Mouse (Mus musculus) midbrain, postnatal 0 days (tissue): Measurements from ENCODE around the gene Trim71. TPM values are rescaled to one million over a fixed set of nuclear protein-coding genes. Genes with fewer than 3 reads are reported as not detected.

ENCODE experiments used
- ATAC-seq: fragments of 200-750 bp; cut with Nextera tagmentation; 2 replicates; pipeline ENCODE4 v1.8.0; 2017; ENCODE audit warnings: moderate number of reproducible peaks, mild to moderate bottlenecking, moderate TSS enrichment, moderate library complexity; ENCODE audit not compliant: low FRiP score
- DNase-seq: peaks from one replicate; pipeline ENCODE4 v3.0.0-alpha.2; 2015; ENCODE audit warnings: low spot score
- H3K27ac ChIP-seq: fragments of 300-500 bp; sonication (generic); 2 replicates; pipeline ENCODE4 v1.5.1; 2014; ENCODE audit warnings: low read depth, mild to moderate bottlenecking, low read length, mixed read lengths
- H3K27me3 ChIP-seq: fragments of 300-500 bp; sonication (generic); 2 replicates; pipeline ENCODE4 v1.6.1; 2014; ENCODE audit warnings: low read length, control low read depth, mixed read lengths; ENCODE audit not compliant: insufficient read depth
- H3K36me3 ChIP-seq: fragments of 300-500 bp; sonication (generic); 2 replicates; pipeline ENCODE4 v1.6.1; 2014; ENCODE audit warnings: low read length, control low read depth, mixed read lengths; ENCODE audit not compliant: insufficient read depth
- H3K4me1 ChIP-seq: fragments of 300-500 bp; sonication (generic); 2 replicates; pipeline ENCODE4 v1.6.1; 2014; ENCODE audit warnings: mild to moderate bottlenecking, control low read depth, antibody characterized with exemption, low read length, mixed read lengths; ENCODE audit not compliant: insufficient read depth
- H3K4me2 ChIP-seq: fragments of 300-500 bp; sonication (generic); 2 replicates; pipeline ENCODE4 v1.6.1; 2014; ENCODE audit warnings: low read depth, mild to moderate bottlenecking, low read length, mixed read lengths; ENCODE audit not compliant: poor library complexity, severe bottlenecking
- H3K4me3 ChIP-seq: fragments of 300-500 bp; sonication (generic); 2 replicates; pipeline ENCODE4 v1.5.1; 2014; ENCODE audit warnings: low read depth, mild to moderate bottlenecking, low read length, moderate library complexity
- H3K9ac ChIP-seq: fragments of 300-500 bp; sonication (generic); replicated peaks from 2 replicates; pipeline ENCODE4 v1.6.1; 2014; ENCODE audit warnings: mild to moderate bottlenecking, low read length, moderate library complexity, mixed read lengths; ENCODE audit not compliant: poor library complexity, severe bottlenecking
- H3K9me3 ChIP-seq: fragments of 300-500 bp; sonication (generic); 2 replicates; pipeline ENCODE4 v1.6.1; 2016; ENCODE audit warnings: low read length, control low read depth
- CTCF ChIP-seq: IDR thresholded peaks from 2 replicates; pipeline ENCODE4 v1.5.1; 2016; ENCODE audit warnings: antibody characterized with exemption, mild to moderate bottlenecking
- WGBS: fragments of 180-500 bp; shearing (Covaris S2); extraction: QIAGEN DNeasy Blood & Tissue Kit; methylation state at CpG from one replicate; pipeline ENCODE4 v1.1.7; 2014; 5-methylcytosine and 5-hydroxymethylcytosine counted together
- polyA plus RNA-seq: library from polyadenylated mRNA; unstranded; fragments of >200 nt; fragmentation: Nextera tagmentation; extraction: Ambion mirVana; gene quantifications from 2 replicates; pipeline ENCODE4 v1.2.1, GENCODE M21; 2015
- total RNA-seq: library from RNA; depleted of rRNA; stranded (reverse); fragments of >200 nt; gene quantifications from 2 replicates; pipeline ENCODE4 v1.2.3, GENCODE M21; 2014

Trim71 gene
- total and polyA plus RNA-seq, 2 experiments from 2014 or later = 0.14 to 0.27 TPM

GRCm38 (mm10) chr9:114560771-114561670, 3.1 kb downstream of the Trim71 start:
- H3K9ac ChIP-seq = no peak overlapping the region
- 3% methylated on average over 36 of the region's 36 CpGs for WGBS
- H3K36me3 ChIP-seq = no peaks in the 10 kb centered on the region
- ATAC-seq (no peak), DNase-seq (no peak)
- no peak overlapping the region for H3K27ac ChIP-seq
- no peak overlapping the region for H3K4me2 ChIP-seq
- peaks cover 59% of the 10 kb centered on the region for H3K27me3 ChIP-seq
- no peaks in the 10 kb centered on the region for H3K9me3 ChIP-seq
- H3K4me3 ChIP-seq = peak overlapping the region; percentile 10; the same call in 1 of the 2 replicates
- TF ChIP-seq CTCF = no peak
- 0 out of 2 replicates have a peak, but pooled peaks cover 7% of the 10 kb centered on the region for H3K4me1 ChIP-seq

GRCm38 (mm10) chr9:114560141-114560540, 4.0 kb downstream of the Trim71 start:
- H3K9ac ChIP-seq = no peak overlapping the region
- H3K4me1 ChIP-seq = 0 out of 2 replicates have a peak, but pooled peaks cover 7% of the 10 kb centered on the region
- no peak overlapping the region for H3K27ac ChIP-seq
- H3K4me2 ChIP-seq = no peak overlapping the region
- no peak for DNase-seq
- H3K27me3 ChIP-seq = peaks cover 59% of the 10 kb centered on the region
- no peaks in the 10 kb centered on the region for H3K9me3 ChIP-seq
- H3K36me3 ChIP-seq = no peaks in the 10 kb centered on the region
- no peak for ATAC-seq
- no peak overlapping the region for H3K4me3 ChIP-seq
- 20% methylated on average over 7 of the region's 7 CpGs for WGBS
- TF ChIP-seq CTCF = no peak

- no peak overlapping the region for H3K9ac ChIP-seq
- H3K4me3 ChIP-seq = no peak overlapping the region
- H3K9me3 ChIP-seq = no peaks in the 10 kb centered on the region
- DNase-seq (no peak), ATAC-seq (no peak)
- 16% methylated on average over 7 of the region's 7 CpGs for WGBS
- no peak overlapping the region for H3K4me2 ChIP-seq
- H3K27me3 ChIP-seq = peaks cover 32% of the 10 kb centered on the region
- H3K4me1 ChIP-seq = no peaks in the 10 kb centered on the region
- TF ChIP-seq CTCF = no peak
- H3K36me3 ChIP-seq = no peaks in the 10 kb centered on the region
- H3K27ac ChIP-seq = no peak overlapping the region
Observed at GRCm38 (mm10) chr9:114557086-114557485, 7.1 kb downstream of the Trim71 start.

- no peaks in the 10 kb centered on the region for H3K9me3 ChIP-seq
- ATAC-seq (no peak), DNase-seq (no peak)
- H3K36me3 ChIP-seq = no peaks in the 10 kb centered on the region
- no peak overlapping the region for H3K4me2 ChIP-seq
- H3K4me1 ChIP-seq = no peaks in the 10 kb centered on the region
- H3K9ac ChIP-seq = no peak overlapping the region
- H3K27me3 ChIP-seq = peaks cover 26% of the 10 kb centered on the region
- H3K27ac ChIP-seq = no peak overlapping the region
- WGBS = 46% methylated on average over 10 of the region's 10 CpGs
- TF ChIP-seq CTCF = no peak
- H3K4me3 ChIP-seq = no peak overlapping the region
Observed at GRCm38 (mm10) chr9:114556276-114556855, 7.8 kb downstream of the Trim71 start.

- ATAC-seq = no peak
- peak; percentile 28 for DNase-seq
- Histone ChIP-seq H3K27me3 (peaks cover 15% of the 10 kb centered on the region), H3K4me1 (no peaks in the 10 kb centered on the region), H3K36me3 (no peaks in the 10 kb centered on the region), H3K27ac (no peak overlapping the region), H3K4me3 (no peak overlapping the region), H3K4me2 (no peak overlapping the region), H3K9ac (no peak overlapping the region), H3K9me3 (no peaks in the 10 kb centered on the region)
- WGBS = 62% methylated on average over 5 of the region's 5 CpGs
- TF ChIP-seq CTCF = no peak
Observed at GRCm38 (mm10) chr9:114554355-114554979, 9.7 kb downstream of the Trim71 start.

GRCm38 (mm10) chr9:114553828-114554227, 10.3 kb downstream of the Trim71 start:
- no peaks in the 10 kb centered on the region for H3K36me3 ChIP-seq
- H3K9ac ChIP-seq = no peak overlapping the region
- no peak overlapping the region for H3K27ac ChIP-seq
- no peak overlapping the region for H3K4me2 ChIP-seq
- H3K4me1 ChIP-seq = no peaks in the 10 kb centered on the region
- DNase-seq = no peak
- no peak for TF ChIP-seq CTCF
- ATAC-seq = no peak
- H3K9me3 ChIP-seq = no peaks in the 10 kb centered on the region
- peaks cover 13% of the 10 kb centered on the region for H3K27me3 ChIP-seq
- no peak overlapping the region for H3K4me3 ChIP-seq
